Mouse (Mus musculus) liver, embryonic 14.5 days (tissue): ENCODE measurements around the gene Zdhhc13. TPM values are rescaled to one million over a fixed set of nuclear protein-coding genes. Genes with fewer than 3 reads are reported as not detected.

Experiments
- ATAC-seq: fragments of 200-750 bp; cut with Nextera tagmentation; 2 replicates; pipeline ENCODE4 v1.8.0; 2017; ENCODE audit warnings: moderate number of reproducible peaks, mild to moderate bottlenecking, moderate library complexity; ENCODE audit not compliant: insufficient read depth
- DNase-seq, 3 experiments: peaks; one replicate each; pipeline ENCODE4 v3.0.0-alpha.2; 2012 to 2013; ENCODE audit warnings: low read depth in 3 of 3, low spot score in 3 of 3
- H3K27ac ChIP-seq: fragments of 300-500 bp; sonication (generic); 2 replicates; pipeline ENCODE4 v1.5.1; 2014; ENCODE audit warnings: moderate library complexity, mild to moderate bottlenecking, control low read depth, inconsistent platforms
- H3K27me3 ChIP-seq: fragments of 300-500 bp; sonication (generic); 2 replicates; pipeline ENCODE4 v1.6.1; 2014; ENCODE audit warnings: mild to moderate bottlenecking, low read length, moderate library complexity; ENCODE audit not compliant: control insufficient read depth, insufficient read depth
- H3K36me3 ChIP-seq: fragments of 300-500 bp; sonication (generic); replicated peaks from 2 replicates; pipeline ENCODE4 v1.6.1; 2014; ENCODE audit warnings: low read depth; ENCODE audit not compliant: control insufficient read depth, insufficient read depth
- H3K4me1 ChIP-seq, 2 experiments: fragments of 200-500 bp in 1 of 2; fragments of 300-500 bp in 1 of 2; sonication (generic) in 1 of 2; replicated peaks; 2 replicates each; pipeline ENCODE4 v1.6.1; 2012 to 2014; ENCODE audit warnings: antibody characterized with exemption in 1 of 2, inconsistent platforms in 1 of 2, low read length in 1 of 2; ENCODE audit not compliant: control insufficient read depth in 2 of 2, insufficient read depth in 2 of 2
- H3K4me2 ChIP-seq: fragments of 300-500 bp; sonication (generic); 2 replicates; pipeline ENCODE4 v1.6.1; 2014; ENCODE audit warnings: low read depth, mild to moderate bottlenecking, control low read depth, moderate library complexity
- H3K4me3 ChIP-seq, 2 experiments: fragments of 200-500 bp in 1 of 2; fragments of 300-500 bp in 1 of 2; sonication (generic) in 1 of 2; 2 replicates each; pipeline ENCODE4 v1.5.1; 2012 to 2014; ENCODE audit warnings: low read depth in 2 of 2, low read length in 2 of 2, mild to moderate bottlenecking in 2 of 2, control low read depth in 1 of 2, inconsistent platforms in 1 of 2, moderate library complexity in 1 of 2; ENCODE audit not compliant: insufficient read depth in 1 of 2
- H3K9ac ChIP-seq: fragments of 300-500 bp; sonication (generic); replicated peaks from 2 replicates; pipeline ENCODE4 v1.6.1; 2014; ENCODE audit warnings: mild to moderate bottlenecking, control low read depth, moderate library complexity
- H3K9me3 ChIP-seq: fragments of 300-500 bp; sonication (generic); 2 replicates; pipeline ENCODE4 v1.6.1; 2016; ENCODE audit warnings: low read length, mixed read lengths; ENCODE audit not compliant: control insufficient read depth
- CTCF ChIP-seq: IDR thresholded peaks from 2 replicates; pipeline ENCODE4 v1.5.1; 2016; ENCODE audit warnings: antibody characterized with exemption, low read depth, control low read depth
- EP300 ChIP-seq: IDR thresholded peaks from 2 replicates; pipeline ENCODE4 v1.6.1; 2016; ENCODE audit warnings: antibody characterized with exemption, low read depth
- WGBS: fragments of 180-500 bp; shearing (Covaris S2); extraction: QIAGEN DNeasy Blood & Tissue Kit; methylation state at CpG from one replicate; pipeline ENCODE4 v1.1.7; 2014; ENCODE audit not compliant: insufficient replicate concordance; 5-methylcytosine and 5-hydroxymethylcytosine counted together
- polyA plus RNA-seq, 2 experiments: library from polyadenylated mRNA; depleted of rRNA in 1 of 2; stranded (reverse) in 1 of 2; unstranded in 1 of 2; fragments of >200 nt; fragmentation: Nextera tagmentation in 1 of 2; extraction: Ambion mirVana in 1 of 2; gene quantifications; 2 replicates each; pipeline versions ENCODE4 v1.2.1 to v1.2.3; 2012 to 2014

The Zdhhc13 gene
- polyA plus RNA-seq, 2 experiments = 9.4 to 13.5 TPM

- no peaks in the 10 kb centered on the region for H3K27me3 ChIP-seq
- no peak for DNase-seq
- TF ChIP-seq EP300 (no peak), CTCF (no peak)
- H3K36me3 ChIP-seq = no peaks in the 10 kb centered on the region
- no peaks in the 10 kb centered on the region for H3K4me1 ChIP-seq
- no peak for ATAC-seq
- H3K9ac ChIP-seq = no peak overlapping the region
- no peak overlapping the region for H3K4me2 ChIP-seq
- no peaks in the 10 kb centered on the region for H3K9me3 ChIP-seq
- H3K27ac ChIP-seq = no peak overlapping the region
- H3K4me3 ChIP-seq = no peak overlapping the region
- WGBS = 44% methylated on average over 3 of the region's 3 CpGs
Observed at GRCm38 (mm10) chr7:48754415-48754974, 34.3 kb upstream of the Zdhhc13 start.

- ATAC-seq (no peak), DNase-seq (no peak)
- H3K4me1 ChIP-seq = no peaks in the 10 kb centered on the region
- no peak overlapping the region for H3K9ac ChIP-seq
- H3K36me3 ChIP-seq = no peaks in the 10 kb centered on the region
- H3K27ac ChIP-seq = no peak overlapping the region
- no peaks in the 10 kb centered on the region for H3K27me3 ChIP-seq
- no peaks in the 10 kb centered on the region for H3K9me3 ChIP-seq
- TF ChIP-seq CTCF = no peak
- no peak for TF ChIP-seq EP300
- no peak overlapping the region for H3K4me2 ChIP-seq
- H3K4me3 ChIP-seq = no peak overlapping the region
- 52% methylated on average over 3 of the region's 3 CpGs for WGBS
Observed at GRCm38 (mm10) chr7:48755825-48756224, 33.0 kb upstream of the Zdhhc13 start.

- Histone ChIP-seq H3K4me1 (no peaks in the 10 kb centered on the region), H3K9me3 (no peaks in the 10 kb centered on the region), H3K27me3 (no peaks in the 10 kb centered on the region), H3K9ac (no peak overlapping the region), H3K36me3 (no peaks in the 10 kb centered on the region), H3K27ac (no peak overlapping the region), H3K4me3 (no peak overlapping the region), H3K4me2 (no peak overlapping the region)
- DNase-seq (no peak), ATAC-seq (no peak)
- WGBS = 77% methylated on average over 4 of the region's 4 CpGs
- TF ChIP-seq CTCF (no peak), EP300 (no peak)
Observed at GRCm38 (mm10) chr7:48756306-48756931, 32.4 kb upstream of the Zdhhc13 start.

GRCm38 (mm10) chr7:48758083-48758482, 30.7 kb upstream of the Zdhhc13 start:
- no peak for DNase-seq
- TF ChIP-seq EP300 (no peak), CTCF (no peak)
- H3K4me3 ChIP-seq = no peak overlapping the region
- 48% methylated on average over 1 of the region's 1 CpGs for WGBS
- H3K9me3 ChIP-seq = no peaks in the 10 kb centered on the region
- no peak for ATAC-seq
- H3K27me3 ChIP-seq = no peaks in the 10 kb centered on the region
- H3K9ac ChIP-seq = no peak overlapping the region
- no peak overlapping the region for H3K27ac ChIP-seq
- no peaks in the 10 kb centered on the region for H3K36me3 ChIP-seq
- H3K4me2 ChIP-seq = no peak overlapping the region
- no peaks in the 10 kb centered on the region for H3K4me1 ChIP-seq

- Histone ChIP-seq H3K4me1 (no peaks in the 10 kb centered on the region), H3K4me3 (no peak overlapping the region), H3K9me3 (no peaks in the 10 kb centered on the region), H3K9ac (no peak overlapping the region), H3K27me3 (no peaks in the 10 kb centered on the region), H3K4me2 (no peak overlapping the region), H3K36me3 (no peaks in the 10 kb centered on the region), H3K27ac (no peak overlapping the region)
- WGBS = 47% methylated on average over 1 of the region's 1 CpGs
- no peak for TF ChIP-seq EP300
- TF ChIP-seq CTCF = no peak
- ATAC-seq = no peak
- DNase-seq = no peak
Observed at GRCm38 (mm10) chr7:48760789-48761188, 28.0 kb upstream of the Zdhhc13 start.
